Mouse (Mus musculus) G1E-ER4 (cell line): Measurements from ENCODE around the gene Hmcn2. TPM values are rescaled to one million over a fixed set of nuclear protein-coding genes. Genes with fewer than 3 reads are reported as not detected.

Experiments
- GATA1 ChIP-seq: IDR thresholded peaks from one replicate; pipeline ENCODE4 v1.8.0; 2012; ENCODE audit warnings: low read length, inconsistent platforms
- polyA plus RNA-seq: library from polyadenylated mRNA; stranded (reverse); fragments of >175 nt; gene quantifications from 2 replicates; pipeline ENCODE4 v1.2.3, GENCODE M21; 2012

Hmcn2 gene
- polyA plus RNA-seq, 1 experiment = not detected

GRCm38 (mm10) chr2:31348850-31349249 lies 34.6 kb downstream of the Hmcn2 start:
- TF ChIP-seq GATA1 = no peak

GRCm38 (mm10) chr2:31356771-31357170 lies 42.6 kb downstream of the Hmcn2 start:
- TF ChIP-seq GATA1 = no peak

DNA sequence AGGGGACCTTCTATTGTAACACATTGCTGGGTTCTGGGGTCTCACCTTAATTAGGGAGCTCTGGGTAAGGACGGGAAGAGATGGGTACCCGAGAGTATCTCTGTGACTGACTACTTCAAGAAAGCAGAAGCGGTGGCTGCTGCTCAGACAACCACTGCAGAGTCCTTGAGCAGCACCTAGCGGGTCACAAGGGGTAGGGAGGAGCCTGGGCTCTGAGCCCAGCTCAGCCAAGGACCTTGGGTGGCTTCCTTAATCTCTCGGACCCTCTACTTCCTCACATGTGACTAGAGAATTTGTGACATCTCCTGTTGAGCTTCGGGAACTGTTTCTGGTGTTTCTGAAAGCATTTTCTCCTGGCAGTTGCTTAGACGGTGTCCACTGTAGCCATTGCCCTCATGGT lies 45.1 kb downstream of the Hmcn2 start:
- TF ChIP-seq GATA1 = no peak

DNA sequence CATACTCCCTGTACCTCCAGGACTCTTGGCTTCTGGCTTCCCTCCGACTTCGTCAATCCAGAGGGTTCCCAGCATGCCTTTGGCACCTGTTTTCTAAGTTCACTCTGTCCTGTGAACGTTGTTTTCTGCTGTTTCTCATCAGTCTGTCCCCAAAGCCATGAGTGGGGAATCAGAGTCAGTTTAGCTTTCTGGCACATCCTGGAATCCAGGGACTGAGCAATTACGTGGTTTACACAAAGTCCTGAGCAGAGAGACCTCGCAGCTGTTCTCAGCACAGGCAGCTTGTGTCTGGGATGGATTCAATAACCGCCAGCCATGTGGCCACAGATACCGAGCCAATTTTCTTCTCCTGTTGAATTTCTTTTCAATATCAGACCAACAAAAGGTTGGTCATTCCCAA lies 53.0 kb downstream of the Hmcn2 start:
- TF ChIP-seq GATA1 = no peak

DNA sequence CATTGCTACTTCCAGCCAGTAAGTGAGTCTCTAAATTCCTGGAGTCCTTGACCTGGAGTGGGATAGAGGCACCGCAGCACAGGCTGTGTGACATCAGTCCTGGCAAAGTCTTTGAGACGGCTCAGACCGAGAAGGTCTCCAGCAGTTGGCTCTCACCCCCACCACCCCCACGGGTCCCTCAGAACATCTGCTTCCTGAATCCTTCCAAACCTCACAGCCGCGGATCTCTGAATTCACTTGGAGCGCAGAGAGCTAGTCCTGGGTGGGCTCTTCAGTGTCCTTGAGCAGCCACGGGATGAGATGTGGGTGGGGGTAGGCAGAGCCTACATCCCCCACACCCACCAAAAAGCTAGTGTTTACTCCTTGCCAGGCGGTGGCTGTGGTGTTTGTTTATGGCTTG lies 57.2 kb downstream of the Hmcn2 start:
- TF ChIP-seq GATA1 = no peak

- no peak for TF ChIP-seq GATA1
Observed at GRCm38 (mm10) chr2:31372186-31372585, 58.0 kb downstream of the Hmcn2 start.

- no peak for TF ChIP-seq GATA1
Observed at GRCm38 (mm10) chr2:31374415-31374814, 60.2 kb downstream of the Hmcn2 start.

GRCm38 (mm10) chr2:31376057-31376456 lies 61.8 kb downstream of the Hmcn2 start:
- TF ChIP-seq GATA1 = no peak

DNA sequence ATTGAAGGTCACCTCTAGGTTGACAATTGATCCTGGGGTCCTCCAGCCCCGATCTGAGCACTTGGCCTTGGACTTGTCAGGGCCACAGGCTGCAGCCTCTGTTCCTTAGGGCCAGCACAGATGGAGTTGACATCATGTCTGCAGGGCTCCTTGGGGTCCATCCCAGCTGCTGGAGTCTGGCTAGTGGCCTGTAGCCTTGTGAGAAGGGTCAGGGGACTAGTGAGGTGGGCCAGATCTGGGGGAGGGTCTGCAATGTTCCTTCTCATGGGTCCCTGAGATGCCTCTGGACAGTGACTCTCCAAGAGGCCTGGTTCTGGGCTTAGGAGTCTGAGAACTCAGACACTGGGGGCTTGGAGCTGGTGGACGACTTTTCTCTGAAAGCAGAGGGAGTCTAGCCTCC lies 63.3 kb downstream of the Hmcn2 start:
- no peak for TF ChIP-seq GATA1

- no peak for TF ChIP-seq GATA1
Observed at GRCm38 (mm10) chr2:31381292-31381846, 67.2 kb downstream of the Hmcn2 start.

DNA sequence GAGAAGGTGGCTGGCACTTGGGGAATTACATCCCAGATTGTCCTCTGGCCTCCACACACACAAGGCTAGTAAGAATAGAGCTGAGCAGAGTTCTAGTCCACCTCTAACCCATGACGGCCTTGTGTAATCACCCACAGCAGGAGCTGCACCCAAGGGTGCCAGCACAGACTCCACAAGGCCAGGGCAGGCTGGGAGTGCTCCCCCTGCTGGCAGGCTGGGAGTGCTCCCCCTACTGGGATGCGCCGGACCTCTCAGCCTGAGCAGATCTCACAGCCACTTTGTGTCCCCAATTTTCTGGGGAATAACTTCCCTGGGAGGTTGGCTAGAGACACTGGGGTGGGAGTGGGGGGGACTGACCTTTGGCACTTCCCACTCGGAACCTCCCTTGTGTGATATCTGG lies 68.7 kb downstream of the Hmcn2 start:
- no peak for TF ChIP-seq GATA1

- TF ChIP-seq GATA1 = no peak
Observed at GRCm38 (mm10) chr2:31416968-31417367, 102.8 kb downstream of the Hmcn2 start.

- TF ChIP-seq GATA1 = no peak
Observed at GRCm38 (mm10) chr2:31418021-31418420, 103.8 kb downstream of the Hmcn2 start.

DNA sequence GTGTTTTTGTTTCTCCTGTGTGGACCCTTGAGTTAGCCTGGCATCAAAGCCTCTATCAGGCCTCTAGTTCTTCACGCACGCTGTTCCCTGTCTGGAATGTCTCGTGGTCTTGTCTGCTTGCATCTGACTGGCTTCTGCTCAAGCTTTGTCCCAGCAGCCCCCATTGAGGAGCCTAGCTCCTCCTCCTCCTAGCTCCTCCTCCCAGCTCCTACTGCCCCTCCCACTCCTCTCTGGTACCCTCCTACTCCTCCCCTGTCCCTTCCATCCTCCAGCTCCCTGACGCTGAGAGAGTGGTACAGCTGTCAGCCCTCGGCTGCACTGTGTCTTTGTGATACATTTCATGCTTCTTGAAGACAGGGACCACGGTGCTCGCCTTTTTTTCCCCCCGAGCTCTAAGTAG lies 104.4 kb downstream of the Hmcn2 start:
- TF ChIP-seq GATA1 = no peak

GRCm38 (mm10) chr2:31420914-31421313 lies 106.7 kb downstream of the Hmcn2 start:
- TF ChIP-seq GATA1 = no peak

DNA sequence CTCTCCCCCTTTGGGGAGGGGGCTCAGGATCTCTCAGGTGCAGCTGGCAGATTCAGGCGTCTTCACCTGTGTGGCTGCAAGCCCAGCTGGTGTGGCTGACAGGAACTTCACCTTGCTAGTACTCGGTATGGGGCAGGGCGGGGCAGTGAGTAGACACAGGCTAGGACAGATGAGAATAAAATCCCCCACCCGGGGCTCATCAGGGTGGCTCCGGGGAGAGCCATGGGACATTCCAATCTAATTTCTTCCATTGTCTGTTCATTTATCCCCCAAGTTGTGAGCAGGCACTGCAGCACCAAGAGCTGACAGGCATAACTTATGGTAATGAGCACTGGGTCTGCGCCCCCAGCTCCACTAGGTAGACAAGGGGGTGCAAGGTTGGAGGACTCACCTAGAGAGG lies 108.4 kb downstream of the Hmcn2 start:
- TF ChIP-seq GATA1 = no peak

DNA sequence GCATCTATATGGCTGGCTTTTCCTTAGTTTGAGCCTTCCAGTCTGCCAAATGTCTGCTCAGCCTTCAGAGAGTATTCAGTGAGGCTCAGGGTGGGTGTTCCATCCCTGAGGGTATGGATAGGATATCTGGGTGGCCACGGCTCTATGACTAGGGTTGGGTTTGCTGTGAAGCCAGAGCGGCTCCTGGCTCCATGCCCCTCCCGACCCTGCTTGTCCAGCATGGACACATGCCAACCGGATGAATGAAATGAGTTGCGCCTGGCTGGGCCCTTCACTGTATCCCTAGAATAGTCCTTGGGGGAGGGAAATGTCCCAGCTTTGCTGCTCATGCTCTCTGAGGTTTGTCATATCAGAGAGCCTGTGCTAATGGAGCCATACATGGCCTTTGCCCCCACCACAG lies 117.3 kb downstream of the Hmcn2 start:
- TF ChIP-seq GATA1 = no peak

DNA sequence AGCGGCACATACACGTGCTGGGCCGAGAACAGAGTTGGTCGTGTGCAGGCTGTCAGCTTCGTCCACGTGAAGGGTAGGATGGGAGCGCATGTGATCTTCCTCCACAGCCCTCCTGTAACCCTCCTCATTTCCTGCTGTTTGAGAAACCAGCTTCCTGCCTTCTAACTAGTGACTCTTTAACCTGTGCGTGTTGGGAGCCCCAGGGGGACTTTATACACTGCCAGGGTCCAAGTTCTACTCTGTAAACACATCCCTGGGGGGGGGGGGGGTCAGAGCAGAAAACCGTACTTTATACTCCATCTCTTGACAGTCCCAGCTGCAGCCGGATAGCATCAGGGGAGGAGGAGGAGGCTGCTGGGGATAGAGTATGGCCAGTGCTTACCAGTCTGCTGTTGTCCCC lies 120.5 kb downstream of the Hmcn2 start:
- no peak for TF ChIP-seq GATA1
